17 mouse cellular contexts compared by ENCODE assay signal in genomic region chr6:78825901-78826629, GRCm38 (mm10).
A peak's percentile ranks its signal among the peaks of the same experiment; 100 is the strongest.
DNase-seq lines count a peak whose midpoint lies in the region; ATAC-seq and TF ChIP-seq lines count a peak whose summit lies in the region.
"Had no signal": no experiment of that assay in that cellular context is flagged by ENCODE, and none has a peak within 500 bp of the region (broad histone marks: within the 10 kb centered on the region; RNA-seq: fewer than 3 reads in every experiment).

No protein-coding gene starts in this region.

- H3K36me3 ChIP-seq in forebrain, embryonic 12.5 days (replicated peaks) = no peaks in the 10 kb centered on the region
- no peaks in the 10 kb centered on the region for H3K36me3 ChIP-seq in forebrain, postnatal 0 days (ENCODE audit: insufficient read depth)
- no peaks in the 10 kb centered on the region for H3K36me3 ChIP-seq in hindbrain, embryonic 12.5 days
- H3K36me3 ChIP-seq in neural tube, embryonic 11.5 days (ENCODE audit: control insufficient read depth, insufficient read depth, low read length) = no peaks in the 10 kb centered on the region
- H3K36me3 ChIP-seq: heart, embryonic 15.5 days; hindbrain, embryonic 15.5 days; liver, embryonic 13.5 days; stomach, embryonic 15.5 days had no signal

- no peaks in the 10 kb centered on the region for H3K27me3 ChIP-seq in forebrain, embryonic 12.5 days
- no peaks in the 10 kb centered on the region for H3K27me3 ChIP-seq in forebrain, postnatal 0 days (ENCODE audit: insufficient read depth, low read length)
- no peaks in the 10 kb centered on the region for H3K27me3 ChIP-seq in hindbrain, embryonic 12.5 days
- H3K27me3 ChIP-seq in neural tube, embryonic 11.5 days (ENCODE audit: control insufficient read depth, insufficient read depth, low read length) = no peaks in the 10 kb centered on the region
- H3K27me3 ChIP-seq: heart, embryonic 15.5 days; hindbrain, embryonic 15.5 days; liver, embryonic 13.5 days; stomach, embryonic 15.5 days had no signal

- no peak for DNase-seq in forebrain, postnatal 0 days
- DNase-seq in left cerebral cortex, postnatal 4 days = peak; percentile 14
- no peak for DNase-seq in left cerebral cortex, adult 8-10 months (ENCODE audit: low spot score in 2 of 2)
- DNase-seq in neural tube, embryonic 11.5 days (ENCODE audit: low spot score) = no peak
- DNase-seq in lung, adult 18-20 months = no peak
- DNase-seq in testis, postnatal 10 days (ENCODE audit: low spot score) = no peak
- DNase-seq: cerebellum, adult 11 months; kidney, postnatal 36 days; liver, embryonic 13.5 days; lung, postnatal 10 days; right cerebral cortex, adult 18-20 months; spleen, adult 18-20 months had no signal

- H3K4me1 ChIP-seq in forebrain, embryonic 12.5 days = peaks cover 3% of the 10 kb centered on the region; the same call in 1 of the 2 replicates
- H3K4me1 ChIP-seq in forebrain, postnatal 0 days (ENCODE audit: insufficient read depth) = no peaks in the 10 kb centered on the region
- peaks cover 3% of the 10 kb centered on the region; the same call in 1 of the 2 replicates for H3K4me1 ChIP-seq in hindbrain, embryonic 12.5 days
- H3K4me1 ChIP-seq in neural tube, embryonic 11.5 days (ENCODE audit: control insufficient read depth, insufficient read depth, low read length) = no peaks in the 10 kb centered on the region
- H3K4me1 ChIP-seq: heart, embryonic 15.5 days; hindbrain, embryonic 15.5 days; liver, embryonic 13.5 days; stomach, embryonic 15.5 days had no signal

- H3K27ac ChIP-seq in forebrain, embryonic 12.5 days = no peak overlapping the region
- no peak overlapping the region for H3K27ac ChIP-seq in forebrain, postnatal 0 days (ENCODE audit: low read depth, low read length)
- H3K27ac ChIP-seq in hindbrain, embryonic 12.5 days = no peak overlapping the region
- no peak overlapping the region for H3K27ac ChIP-seq in neural tube, embryonic 11.5 days (ENCODE audit: low read depth, low read length)
- H3K27ac ChIP-seq: heart, embryonic 15.5 days; hindbrain, embryonic 15.5 days; liver, embryonic 13.5 days; stomach, embryonic 15.5 days had no signal

- 42% methylated on average over 6 of the region's 6 CpGs for WGBS in forebrain, embryonic 12.5 days
- 39% methylated on average over 6 of the region's 6 CpGs for WGBS in forebrain, postnatal 0 days
- 49% methylated on average over 6 of the region's 6 CpGs for WGBS in hindbrain, embryonic 12.5 days
- 41% methylated on average over 6 of the region's 6 CpGs for WGBS in neural tube, embryonic 11.5 days

- H3K9ac ChIP-seq in forebrain, embryonic 12.5 days = no peak overlapping the region
- no peak overlapping the region for H3K9ac ChIP-seq in forebrain, postnatal 0 days
- H3K9ac ChIP-seq in hindbrain, embryonic 12.5 days = no peak overlapping the region
- no peak overlapping the region for H3K9ac ChIP-seq in neural tube, embryonic 11.5 days (ENCODE audit: low read length)
- H3K9ac ChIP-seq: heart, embryonic 15.5 days; hindbrain, embryonic 15.5 days; liver, embryonic 13.5 days; stomach, embryonic 15.5 days had no signal

- no peak overlapping the region for H3K4me2 ChIP-seq in forebrain, embryonic 12.5 days
- no peak overlapping the region for H3K4me2 ChIP-seq in forebrain, postnatal 0 days (ENCODE audit: low read depth)
- H3K4me2 ChIP-seq in hindbrain, embryonic 12.5 days (replicated peaks) = no peak overlapping the region
- H3K4me2 ChIP-seq in neural tube, embryonic 11.5 days (ENCODE audit: low read depth) = no peak overlapping the region
- H3K4me2 ChIP-seq: heart, embryonic 15.5 days; hindbrain, embryonic 15.5 days; liver, embryonic 13.5 days; stomach, embryonic 15.5 days had no signal

- no peaks in the 10 kb centered on the region for H3K9me3 ChIP-seq in forebrain, embryonic 12.5 days
- H3K9me3 ChIP-seq in forebrain, postnatal 0 days (ENCODE audit: low read length) = no peaks in the 10 kb centered on the region
- no peaks in the 10 kb centered on the region for H3K9me3 ChIP-seq in hindbrain, embryonic 12.5 days (replicated peaks)
- no peaks in the 10 kb centered on the region for H3K9me3 ChIP-seq in neural tube, embryonic 11.5 days (ENCODE audit: control insufficient read depth, low read length)
- H3K9me3 ChIP-seq: heart, embryonic 15.5 days; hindbrain, embryonic 15.5 days; liver, embryonic 13.5 days; stomach, embryonic 15.5 days had no signal

- peak; percentile 55; the same call in 1 of the 2 replicates for ATAC-seq in forebrain, embryonic 12.5 days (ENCODE audit: low FRiP score)
- ATAC-seq in forebrain, postnatal 0 days = no peak
- 0 out of 2 replicates have a peak, but pooled peaks have one; percentile 50 for ATAC-seq in hindbrain, embryonic 12.5 days (ENCODE audit: low FRiP score)
- peak; percentile 48; the same call in 1 of the 2 replicates for ATAC-seq in neural tube, embryonic 11.5 days (ENCODE audit: insufficient read depth, low FRiP score, low TSS enrichment)

- TF ChIP-seq CTCF in forebrain, postnatal 0 days (IDR thresholded peaks at IDR 0.05; ENCODE audit: low read depth) = no peak

- intact Hi-C loops in left cerebral cortex, postnatal 4 days (cut with DNase I) = no loop called here

- no peak overlapping the region for H3K4me3 ChIP-seq in forebrain, embryonic 12.5 days (replicated peaks)
- no peak overlapping the region for H3K4me3 ChIP-seq in forebrain, postnatal 0 days (ENCODE audit: low read depth, low read length)
- no peak overlapping the region for H3K4me3 ChIP-seq in hindbrain, embryonic 12.5 days
- no peak overlapping the region for H3K4me3 ChIP-seq in neural tube, embryonic 11.5 days (ENCODE audit: low read depth, low read length)
- H3K4me3 ChIP-seq: heart, embryonic 15.5 days; hindbrain, embryonic 15.5 days; liver, embryonic 13.5 days; stomach, embryonic 15.5 days had no signal
